Mouse (Mus musculus) kidney, adult 11 months (tissue): ENCODE data around the gene E030030I06Rik.
"Not testable (repeated sequence)": the region's sequence is repeated elsewhere in the genome, so short reads cannot be mapped to it uniquely, and the experiment has no call there.

Experiments
- DNase-seq: peaks from one replicate; pipeline ENCODE4 v3.0.0; 2022

E030030I06Rik gene

DNA sequence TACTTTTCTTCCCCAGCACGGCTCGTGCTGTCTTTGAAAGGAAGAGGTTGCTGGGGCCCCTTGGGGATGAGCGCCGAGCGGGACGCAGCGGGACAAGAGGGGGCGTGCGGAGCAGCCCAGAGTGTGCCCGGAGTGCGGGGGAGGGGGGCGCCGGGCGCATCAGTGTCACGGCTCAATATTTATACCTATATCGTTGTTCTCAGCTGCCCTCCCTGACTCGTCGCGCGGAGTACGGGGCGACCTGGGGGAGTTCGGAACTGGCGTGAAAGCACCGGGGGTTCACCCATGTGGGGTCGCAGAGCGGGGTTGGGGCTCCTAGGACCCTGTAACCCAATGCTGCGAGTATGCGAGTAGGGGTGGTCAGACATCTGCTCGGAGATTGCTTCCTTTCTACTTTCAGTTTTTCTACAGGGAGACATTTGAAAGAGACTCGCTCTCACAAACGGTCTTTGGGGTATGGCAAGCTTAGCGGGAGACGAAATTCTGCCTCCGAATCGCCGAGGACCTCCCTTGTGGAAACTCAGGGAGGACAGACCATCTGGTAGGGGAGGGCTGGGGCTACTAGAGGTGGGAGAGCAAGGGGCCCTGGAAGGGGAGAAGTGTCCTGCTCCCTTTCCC lies at the start of gene E030030I06Rik:
Gene E030030I06Rik (minus strand): TSS at position 198 of the 618 bp plus-strand sequence.
- DNase-seq: peak; percentile 12

DNA sequence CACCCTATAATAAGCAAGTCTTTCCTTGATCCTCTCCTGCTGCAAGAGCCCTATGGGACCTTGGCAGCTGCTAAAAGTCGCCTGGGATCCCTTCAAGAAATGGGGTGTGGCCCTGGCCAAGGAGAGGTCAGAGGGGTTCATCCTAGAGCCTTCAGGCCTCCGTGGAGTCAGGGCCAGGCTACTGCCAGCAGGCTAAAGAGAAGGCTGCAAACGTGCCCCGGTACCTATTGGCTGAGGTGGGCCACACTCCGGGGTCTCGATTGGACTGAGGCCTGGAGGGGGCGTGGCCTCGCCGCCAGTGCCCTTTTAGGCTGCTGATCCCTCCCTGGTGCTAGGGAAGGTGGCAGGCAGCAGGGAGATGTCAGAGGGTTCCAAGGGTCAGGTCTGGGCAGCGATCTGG lies 42.0 kb upstream of the E030030I06Rik start:
- not testable (repeated sequence) for DNase-seq

DNA sequence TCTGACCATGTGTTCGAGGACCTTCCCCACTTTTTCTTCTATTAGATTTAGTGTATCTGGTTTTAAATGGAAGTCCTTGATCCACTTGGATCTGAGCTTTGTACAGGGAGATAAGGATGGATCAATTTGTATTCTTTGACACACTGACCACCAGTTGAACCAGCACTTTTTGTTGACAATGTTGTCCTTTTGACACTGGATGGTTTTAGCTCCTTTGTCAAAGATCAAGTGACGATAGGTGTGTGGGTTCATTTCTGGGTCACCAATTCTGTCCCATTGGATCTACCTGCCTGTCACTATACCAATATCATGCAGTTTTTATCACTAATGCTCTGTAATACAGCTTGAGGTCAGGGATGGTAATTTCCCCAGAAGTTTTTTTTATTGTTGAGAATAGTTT lies 27.4 kb upstream of the E030030I06Rik start:
- not testable (repeated sequence) for DNase-seq

DNA sequence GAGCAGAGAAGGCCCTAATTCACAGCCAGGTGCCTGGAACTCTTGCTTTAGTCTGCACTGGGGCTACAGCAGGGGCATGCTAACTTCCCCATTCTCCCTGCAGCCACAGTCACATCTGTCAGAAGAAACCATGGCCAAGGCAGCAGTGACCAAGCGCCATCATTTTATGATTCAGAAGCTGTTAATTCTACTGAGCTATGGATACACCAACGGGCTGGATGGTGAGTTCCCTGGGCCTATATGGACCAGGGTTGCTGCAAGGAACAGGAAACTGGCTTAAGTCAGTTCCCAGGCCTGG lies 25.1 kb upstream of the E030030I06Rik start:
- DNase-seq: not testable (repeated sequence)

DNA sequence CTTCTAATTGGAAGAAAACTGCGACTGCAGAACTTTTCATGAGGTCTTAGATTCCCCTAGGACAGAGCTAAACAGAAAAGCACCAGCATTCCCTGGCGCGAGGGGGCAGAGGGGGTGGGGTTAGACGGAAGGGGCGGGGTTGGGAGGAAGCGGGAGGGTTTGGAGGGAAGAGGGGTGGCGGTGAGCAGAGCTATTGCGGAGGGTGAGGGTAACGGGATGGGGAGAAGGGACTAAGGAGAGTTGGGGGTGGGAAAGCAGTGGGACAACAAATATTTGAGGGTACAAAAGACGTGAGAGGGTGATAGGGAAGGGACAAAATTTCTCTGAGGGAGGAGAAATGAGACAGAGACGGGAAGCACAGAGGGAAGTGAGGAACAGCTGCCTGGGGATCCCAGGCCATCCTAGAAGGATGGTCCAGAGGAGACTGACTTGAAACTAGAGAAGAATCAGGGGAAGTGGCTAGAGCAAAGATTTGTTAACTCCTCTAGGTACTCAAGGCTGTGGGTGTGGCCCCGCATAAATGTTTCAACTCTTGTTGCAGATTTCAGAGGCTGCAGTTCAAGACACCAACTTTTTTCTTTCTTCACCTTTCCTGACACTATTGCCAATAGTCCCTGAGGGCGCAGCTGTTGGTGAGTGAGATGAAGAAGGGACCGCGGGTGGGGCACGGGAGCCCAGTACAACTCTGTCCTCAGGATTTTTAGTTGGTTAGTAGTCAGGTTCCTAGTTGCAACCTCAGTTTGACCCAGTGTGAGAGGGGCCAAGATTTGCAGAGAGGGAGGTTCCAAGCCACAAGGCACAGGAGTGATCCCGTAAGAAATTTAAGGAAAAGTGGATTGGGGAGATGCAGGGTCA lies 24.5 kb upstream of the E030030I06Rik start:
- not testable (repeated sequence) for DNase-seq

DNA sequence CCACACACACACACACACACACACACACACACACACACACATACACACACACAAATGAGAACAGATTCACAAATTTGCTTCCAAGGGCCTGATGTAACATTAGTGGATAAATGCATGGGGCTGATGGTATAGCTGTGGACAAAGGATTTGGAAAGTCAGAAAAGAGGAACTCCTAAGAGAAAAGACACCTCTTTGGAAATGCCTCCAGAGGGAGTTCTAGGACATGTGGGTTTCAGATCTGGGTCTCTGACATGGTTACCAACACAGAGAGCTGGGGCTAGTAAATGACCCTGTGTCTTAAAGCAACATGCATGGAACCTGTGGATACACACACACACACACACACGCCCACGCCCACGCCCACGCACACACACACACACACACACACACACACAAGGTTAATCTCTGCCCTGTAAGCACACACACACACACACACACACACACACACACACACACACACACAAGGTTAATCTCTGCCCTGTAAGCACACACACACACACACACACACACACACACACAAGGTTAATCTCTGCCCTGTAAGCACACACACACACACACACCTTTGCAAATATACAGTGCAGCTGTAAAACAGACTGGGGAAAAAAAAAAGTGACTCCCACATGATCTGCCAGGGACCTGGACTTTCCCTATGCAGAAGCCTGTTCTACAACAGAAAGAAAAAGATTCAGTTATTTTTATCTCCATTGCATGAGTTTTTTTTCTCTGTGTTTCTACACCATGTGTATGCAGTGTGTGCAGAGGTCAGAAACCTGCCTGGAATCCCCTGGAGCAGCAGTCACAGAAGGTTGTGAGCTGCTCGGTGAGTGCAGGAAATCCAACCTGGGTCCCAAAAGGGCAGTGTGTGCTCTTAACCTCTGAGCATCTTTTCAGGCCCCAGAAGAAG lies 23.6 kb upstream of the E030030I06Rik start:
- not testable (repeated sequence) for DNase-seq

DNA sequence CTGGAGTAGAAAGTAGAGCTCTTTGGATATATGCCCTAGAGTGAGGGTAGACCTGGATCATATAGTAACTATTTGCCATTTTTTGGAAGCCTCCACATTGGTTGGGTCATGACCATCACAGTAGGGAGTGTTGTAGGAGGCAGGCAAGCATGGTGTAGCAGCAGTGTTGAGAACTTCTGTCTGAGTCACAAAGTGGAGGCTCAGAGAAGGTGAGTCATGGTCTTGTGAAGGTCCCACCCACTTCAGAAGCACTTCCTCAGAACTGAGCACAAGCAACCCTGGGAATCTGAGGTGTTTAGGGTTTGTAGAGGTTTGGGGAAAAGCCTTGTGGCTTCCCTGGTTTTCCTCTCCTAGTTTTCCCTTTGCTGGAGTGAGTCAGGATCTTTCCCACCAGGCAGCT lies 20.0 kb upstream of the E030030I06Rik start:
- not testable (repeated sequence) for DNase-seq

DNA sequence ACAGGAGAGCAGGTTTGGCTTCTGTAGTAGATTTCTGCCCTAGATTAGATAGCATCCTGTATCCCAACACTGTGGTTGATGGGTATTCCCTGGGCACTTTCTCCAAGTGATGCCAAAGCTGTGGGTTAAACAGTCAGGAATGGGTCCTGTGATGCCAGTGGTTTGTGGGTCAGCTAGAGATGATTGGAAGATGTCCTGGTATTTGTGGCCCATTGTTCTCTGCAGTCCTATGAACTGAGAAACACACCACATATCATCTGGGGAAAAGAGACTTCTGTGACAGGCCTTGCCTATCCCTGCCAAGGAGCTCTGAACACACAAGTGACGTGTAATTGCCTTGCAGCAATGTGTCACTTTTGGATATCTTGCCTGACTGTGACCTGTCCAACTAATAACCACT lies 18.0 kb upstream of the E030030I06Rik start:
- DNase-seq: not testable (repeated sequence)

DNA sequence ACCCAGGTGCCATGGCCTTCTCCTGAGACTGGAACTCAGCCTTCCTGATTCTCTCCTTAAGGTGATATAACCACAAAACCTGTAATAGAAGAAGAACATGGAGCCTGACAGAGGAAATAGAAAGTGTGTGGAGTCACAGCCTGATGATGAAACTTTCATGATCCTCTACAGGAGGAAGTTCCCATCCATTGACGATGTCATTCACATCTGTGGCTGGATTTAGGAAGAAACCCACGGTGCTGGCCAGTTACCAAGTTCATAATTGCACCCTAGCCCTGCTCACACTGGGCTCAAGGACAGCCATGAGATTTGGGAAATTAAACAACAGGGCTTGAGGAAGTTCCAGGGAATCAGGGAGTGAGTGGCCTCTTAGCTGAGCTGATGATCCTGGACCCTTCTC lies 17.0 kb upstream of the E030030I06Rik start:
- not testable (repeated sequence) for DNase-seq

DNA sequence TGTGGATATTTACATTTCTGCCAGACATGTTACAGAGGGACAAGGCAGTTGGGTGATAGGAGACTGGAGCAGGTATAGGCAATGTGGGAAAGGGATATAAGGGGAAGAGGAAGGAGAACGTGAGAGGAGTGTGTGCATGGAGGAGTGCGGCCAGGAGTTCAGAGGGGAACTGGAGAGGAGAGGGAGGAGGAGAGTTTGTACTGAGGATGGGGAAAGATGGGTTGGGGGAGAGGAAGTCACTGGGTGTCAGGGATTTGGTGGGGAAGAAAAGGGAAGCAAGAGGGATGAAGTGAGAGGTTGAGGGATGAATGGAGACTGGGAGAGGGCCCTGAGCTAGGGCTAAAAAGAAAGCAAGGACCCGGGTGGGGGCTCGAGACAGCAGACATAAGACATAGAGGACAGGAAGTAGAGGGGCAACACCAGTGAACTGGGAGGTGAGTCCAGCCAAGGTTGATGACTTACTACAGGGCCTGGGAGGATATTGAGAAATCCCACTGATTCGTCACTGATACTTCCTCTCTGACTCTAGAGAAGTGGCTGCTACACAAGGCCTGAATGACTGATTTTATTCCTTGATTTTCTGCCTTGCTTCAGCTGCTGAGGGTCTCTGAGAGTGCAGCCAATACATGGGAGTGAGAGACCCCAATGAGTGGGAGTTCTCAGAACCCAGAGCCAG lies 16.4 kb upstream of the E030030I06Rik start:
- not testable (repeated sequence) for DNase-seq

DNA sequence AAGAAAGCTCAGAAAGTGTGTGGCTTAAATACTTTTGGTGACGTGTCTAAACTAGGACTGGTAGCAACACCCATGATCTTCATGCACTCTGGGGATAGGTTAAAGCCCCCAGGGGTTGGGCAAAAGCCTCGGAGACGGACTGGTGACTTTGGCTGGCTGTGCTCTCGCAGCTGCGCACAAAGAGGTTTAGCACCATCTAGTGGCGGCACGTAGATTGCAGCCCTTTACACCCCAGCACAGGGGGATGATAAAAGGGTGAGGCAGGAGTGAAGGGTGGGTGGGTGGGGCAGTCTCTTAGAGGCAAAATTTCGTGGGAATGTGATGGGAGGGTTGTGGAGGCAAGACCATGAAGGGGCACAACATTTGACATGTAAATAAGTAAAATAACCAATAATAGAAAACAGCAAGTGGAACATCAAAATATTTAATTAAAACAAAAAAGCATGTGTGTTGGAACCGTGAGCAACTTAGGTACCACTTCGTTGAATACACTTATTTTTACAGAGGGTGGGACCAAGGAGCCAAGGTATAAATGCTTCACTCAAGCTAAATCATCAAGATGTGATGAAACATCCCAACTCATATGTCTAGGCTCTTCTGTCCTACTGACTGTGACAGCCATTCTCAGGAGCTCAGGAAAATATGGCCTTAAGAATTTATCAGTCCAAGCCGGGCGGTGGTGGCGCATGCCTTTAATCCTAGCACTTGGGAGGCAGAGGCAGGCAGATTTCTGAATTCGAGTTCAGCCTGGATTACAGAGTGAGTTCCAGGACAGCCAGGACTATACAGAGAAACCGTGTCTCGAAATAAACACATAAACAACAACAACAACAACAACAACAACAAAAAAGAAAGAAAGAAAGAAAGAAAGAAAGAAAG lies 14.9 kb upstream of the E030030I06Rik start:
- peak; percentile 50 for DNase-seq

DNA sequence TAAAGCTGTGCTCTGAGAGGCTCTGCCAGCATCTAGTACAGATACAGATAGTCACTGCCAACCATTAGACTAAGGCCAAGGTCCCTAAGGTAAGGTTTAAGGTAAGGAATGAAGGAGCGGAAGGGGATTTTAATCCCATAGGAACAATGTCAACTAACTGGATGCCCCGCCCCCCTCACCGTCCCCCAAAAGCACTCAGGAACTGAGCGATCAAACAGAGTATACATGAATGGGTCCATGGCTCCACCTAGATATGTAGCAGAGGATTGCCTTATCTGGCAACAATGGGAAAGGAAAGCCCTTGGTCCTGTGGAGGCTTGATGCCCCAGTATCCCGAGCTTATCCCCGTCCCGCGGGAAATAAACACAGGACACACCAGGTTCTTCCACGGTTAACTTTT lies 14.2 kb upstream of the E030030I06Rik start:
- DNase-seq: not testable (repeated sequence)

DNA sequence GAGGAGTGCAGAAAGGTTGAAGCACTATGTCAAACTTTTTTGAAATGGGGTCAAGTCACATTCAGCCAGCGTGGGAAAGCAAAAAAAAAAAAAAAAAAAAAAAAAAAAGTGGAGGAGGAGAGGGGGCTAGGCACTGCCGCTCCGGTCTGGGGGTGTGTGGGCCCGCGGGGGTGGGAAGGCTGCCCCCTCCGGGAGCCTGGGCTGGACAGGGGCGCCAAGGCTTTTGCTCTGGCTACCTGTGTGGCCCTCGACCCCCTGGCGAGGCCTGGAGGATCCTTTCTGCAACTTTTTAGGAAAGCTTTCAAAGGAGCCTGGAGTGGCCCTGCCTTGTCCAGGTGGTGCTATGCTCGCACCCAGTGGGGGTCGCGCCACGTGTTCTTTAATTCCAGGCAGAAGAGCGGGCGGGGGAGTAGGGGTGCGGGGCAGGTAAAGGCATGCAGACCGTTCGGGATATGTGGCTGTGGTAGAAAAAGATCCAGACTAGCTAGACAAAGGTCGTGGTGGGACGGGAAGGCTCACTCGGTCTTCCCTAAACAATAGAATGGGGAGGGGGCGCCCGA lies 10.6 kb upstream of the E030030I06Rik start:
- no peak for DNase-seq

DNA sequence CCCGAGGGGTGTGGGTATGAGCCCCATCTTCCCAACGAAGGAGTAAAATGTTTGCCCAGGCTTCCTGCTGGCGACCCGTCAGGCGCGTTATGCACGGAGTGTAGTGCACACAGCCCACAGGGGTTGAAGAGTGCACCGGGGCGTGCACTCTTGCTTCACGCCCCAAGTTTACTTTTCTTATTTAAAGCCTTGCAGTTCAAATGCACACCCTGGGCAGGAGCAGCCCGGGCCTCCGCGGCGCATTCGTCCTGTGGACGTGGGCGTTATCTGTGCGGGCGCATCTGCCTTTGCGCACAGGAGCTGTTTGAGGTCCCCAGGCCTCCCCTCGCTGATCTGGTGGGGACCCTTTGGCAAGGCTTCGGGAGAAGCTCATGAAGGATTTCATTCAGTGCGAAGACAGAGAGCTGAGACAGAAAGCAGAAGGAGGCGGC lies 10.1 kb upstream of the E030030I06Rik start:
- no peak for DNase-seq

DNA sequence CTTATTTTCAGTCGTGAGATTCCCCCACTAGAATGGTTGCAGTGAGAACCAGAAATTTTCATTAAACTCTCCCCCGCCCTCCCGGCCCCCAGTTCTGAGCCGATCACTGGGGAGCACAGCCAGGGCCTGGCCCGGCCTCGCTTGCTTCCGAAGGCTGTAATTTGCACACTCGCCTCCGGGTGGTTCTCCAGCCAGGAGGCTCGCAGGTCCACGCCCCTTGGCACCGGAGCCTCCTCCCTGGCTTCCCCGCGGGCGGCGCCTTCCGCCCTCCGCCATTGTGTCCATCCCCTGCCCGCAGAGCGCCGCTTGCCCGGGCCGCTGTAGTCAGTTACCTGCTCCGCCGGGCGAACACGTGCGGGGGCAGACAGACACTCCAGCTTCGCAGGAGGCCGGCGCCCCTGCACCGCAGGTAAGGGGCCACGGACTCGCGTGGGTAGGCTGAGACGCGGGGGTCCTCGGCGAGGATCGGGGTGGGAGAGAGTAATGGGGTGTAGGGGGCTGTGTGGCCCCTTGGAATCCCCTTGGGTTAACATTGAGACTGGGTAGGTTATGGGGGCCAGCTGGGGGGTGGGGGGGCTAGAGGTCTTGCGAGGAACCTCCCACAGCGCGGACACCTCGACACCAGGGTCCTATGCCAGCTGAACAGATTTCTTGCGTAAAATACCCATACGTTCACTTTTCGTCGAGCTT lies 9.4 kb upstream of the E030030I06Rik start, which contains the start of the genes Raet1e and H60b:
Gene Raet1e (plus strand): TSS at position 260 of the 690 bp plus-strand sequence.
Gene H60b (plus strand): TSS at position 277 of the 690 bp plus-strand sequence.
- peak; percentile 51 for DNase-seq

DNA sequence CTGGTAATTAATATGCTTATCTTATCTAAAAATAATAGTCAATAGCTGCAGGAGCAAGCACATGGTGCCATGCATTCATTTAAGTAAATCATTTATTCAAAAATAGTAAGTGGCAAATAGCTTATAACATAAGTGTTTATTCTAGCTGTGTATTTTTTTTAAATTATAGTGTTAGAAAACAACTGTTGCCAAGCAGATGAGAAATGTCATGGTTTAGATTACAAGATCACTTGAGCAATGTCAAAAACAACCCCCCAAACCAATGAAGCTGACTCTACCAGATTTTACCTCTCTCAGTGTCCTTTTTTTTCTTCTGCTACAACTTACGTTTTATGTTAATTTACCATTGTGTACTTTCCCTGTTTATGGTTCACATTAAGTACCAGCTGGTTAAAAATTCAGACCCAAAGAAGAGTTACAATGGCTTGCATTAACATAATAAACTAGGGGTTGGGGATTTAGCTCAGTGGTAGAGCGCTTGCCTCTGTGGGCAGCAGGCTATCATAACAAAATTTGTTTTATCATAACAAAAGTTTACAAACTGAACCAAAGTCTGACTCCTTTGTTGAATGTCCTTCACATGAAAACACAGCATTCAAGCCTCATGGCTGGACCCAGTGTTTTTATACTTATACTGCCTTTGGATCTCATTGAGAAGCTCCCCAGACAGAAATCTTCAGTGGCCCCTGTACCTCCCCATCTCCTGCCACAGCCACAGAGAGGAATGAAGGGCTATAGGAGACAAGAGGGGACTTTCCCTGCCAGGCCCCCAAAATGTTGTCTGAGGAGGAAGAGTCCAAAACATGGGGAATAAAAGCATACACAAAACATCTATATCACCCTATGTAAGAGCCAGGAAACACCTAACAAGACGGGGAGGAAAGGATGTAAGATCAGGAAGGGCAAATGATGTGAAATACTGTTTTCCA lies 6.1 kb upstream of the E030030I06Rik start:
- DNase-seq: no peak

DNA sequence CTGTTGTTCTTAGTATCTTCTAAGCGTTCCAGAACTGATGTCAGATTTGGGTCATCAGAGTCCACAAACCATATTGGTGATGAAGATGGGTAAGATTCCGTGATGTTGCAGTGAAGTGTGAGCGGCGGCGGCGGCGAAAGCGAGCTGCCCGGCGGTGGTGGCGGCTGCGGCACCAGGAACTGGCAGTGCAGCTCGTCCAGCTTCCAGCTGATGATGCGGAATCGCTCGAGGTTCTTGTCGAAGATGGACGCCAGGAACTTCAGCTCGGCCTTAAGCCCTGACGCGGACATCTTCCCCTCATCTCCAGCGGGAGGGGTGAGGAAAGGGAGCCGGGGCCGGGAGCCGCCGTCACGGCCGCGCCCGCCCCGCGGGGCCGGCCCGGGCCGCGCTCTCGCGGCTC lies 5.1 kb upstream of the E030030I06Rik start:
- DNase-seq: not testable (repeated sequence)

DNA sequence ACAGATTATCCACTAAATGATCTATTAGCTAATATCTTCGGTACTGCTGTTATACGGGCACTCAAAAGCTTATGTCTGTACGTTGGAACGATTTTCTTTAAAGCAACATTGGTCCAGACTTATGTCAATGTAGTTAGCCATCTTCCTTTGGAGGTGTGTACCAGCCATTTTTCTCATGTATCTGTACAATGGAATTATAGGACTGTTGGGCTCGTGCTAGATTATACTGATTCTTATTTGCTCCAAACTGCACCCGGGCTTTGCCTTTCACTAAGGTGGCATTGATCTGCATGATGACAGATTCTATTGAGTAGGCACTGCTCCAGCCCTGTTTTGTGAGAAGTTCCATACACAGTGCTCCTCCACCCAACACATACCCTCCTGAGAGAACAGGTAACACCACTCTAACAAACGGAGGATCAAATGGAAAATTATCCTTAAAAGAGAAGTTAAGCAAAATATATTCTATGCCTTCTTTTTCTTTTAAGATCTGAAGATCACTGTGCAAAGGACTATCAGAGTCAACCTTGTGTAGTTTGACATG lies 4.1 kb upstream of the E030030I06Rik start:
- DNase-seq: not testable (repeated sequence)
